Mouse (Mus musculus) forebrain, embryonic 10.5 days (tissue): ENCODE measurements around the gene Cavin2. TPM values are rescaled to one million over a fixed set of nuclear protein-coding genes. Genes with fewer than 3 reads are reported as not detected.

Experiments used
- DNase-seq: peaks from one replicate; pipeline ENCODE4 v3.0.0-alpha.2; 2017; ENCODE audit warnings: low spot score; ENCODE audit errors: extremely low spot score
- H3K27ac ChIP-seq: fragments of 300-500 bp; sonication (generic); 2 replicates; pipeline ENCODE4 v1.5.1; 2016; ENCODE audit warnings: mild to moderate bottlenecking
- H3K27me3 ChIP-seq: fragments of 300-500 bp; sonication (generic); 2 replicates; pipeline ENCODE4 v1.6.1; 2016; ENCODE audit warnings: mild to moderate bottlenecking; ENCODE audit not compliant: poor library complexity, severe bottlenecking
- H3K36me3 ChIP-seq: fragments of 300-500 bp; sonication (generic); replicated peaks from 2 replicates; pipeline ENCODE4 v1.6.1; 2016; ENCODE audit warnings: mild to moderate bottlenecking, moderate library complexity
- H3K4me1 ChIP-seq: fragments of 300-500 bp; sonication (generic); 2 replicates; pipeline ENCODE4 v1.6.1; 2016
- H3K4me3 ChIP-seq: fragments of 300-500 bp; sonication (generic); 2 replicates; pipeline ENCODE4 v1.5.1; 2016; ENCODE audit warnings: mild to moderate bottlenecking, moderate library complexity
- H3K9me3 ChIP-seq: fragments of 300-500 bp; sonication (generic); 2 replicates; pipeline ENCODE4 v1.6.1; 2016; ENCODE audit warnings: mild to moderate bottlenecking, moderate library complexity
- WGBS: fragments of 180-500 bp; shearing (Covaris S2); methylation state at CpG from one replicate; pipeline ENCODE4 v1.1.7; 2016; 5-methylcytosine and 5-hydroxymethylcytosine counted together
- polyA plus RNA-seq: library from polyadenylated mRNA; unstranded; fragments of >200 nt; fragmentation: Nextera tagmentation; extraction: Ambion mirVana; gene quantifications from 2 replicates; pipeline ENCODE4 v1.2.1, GENCODE M21; 2016

The Cavin2 gene
- 1.9 and 2.1 TPM in 2 replicates for polyA plus RNA-seq

- Histone ChIP-seq H3K27ac (peak within 1 kb of the TSS; percentile 41; the same call in 1 of the 2 replicates), H3K9me3 (no peaks in the 10 kb centered on the region), H3K4me3 (no peak within 1 kb of the TSS), H3K4me1 (peaks cover 12% of the 10 kb centered on the region), H3K36me3 (no peaks in the 10 kb centered on the region), H3K27me3 (no peaks in the 10 kb centered on the region)
- WGBS = 74% methylated on average over 17 of the region's 17 CpGs
- no peak for DNase-seq
Measured at GRCm38 (mm10) chr1:51288755-51289619, at the start of gene Cavin2. Cavin2 (plus strand) TSS chr1:51289126.

GRCm38 (mm10) chr1:51241311-51241986 is 47.5 kb upstream of the Cavin2 start:
- WGBS = 80% methylated on average over 3 of the region's 3 CpGs
- Histone ChIP-seq H3K27me3 (no peaks in the 10 kb centered on the region), H3K4me1 (peaks cover 5% of the 10 kb centered on the region; the same call in 1 of the 2 replicates), H3K27ac (no peak overlapping the region), H3K9me3 (no peaks in the 10 kb centered on the region), H3K4me3 (no peak overlapping the region), H3K36me3 (no peaks in the 10 kb centered on the region)
- DNase-seq = no peak

- 92% methylated on average over 3 of the region's 3 CpGs for WGBS
- H3K27ac ChIP-seq = no peak overlapping the region
Measured at GRCm38 (mm10) chr1:51243294-51243693, 45.6 kb upstream of the Cavin2 start.

GRCm38 (mm10) chr1:51243869-51244268 is 45.1 kb upstream of the Cavin2 start:
- peaks cover 5% of the 10 kb centered on the region; the same call in 1 of the 2 replicates for H3K4me1 ChIP-seq
- no peaks in the 10 kb centered on the region for H3K36me3 ChIP-seq
- 89% methylated on average over 3 of the region's 3 CpGs for WGBS
- H3K4me3 ChIP-seq = no peak overlapping the region
- no peak for DNase-seq
- no peaks in the 10 kb centered on the region for H3K27me3 ChIP-seq
- H3K9me3 ChIP-seq = no peaks in the 10 kb centered on the region
- no peak overlapping the region for H3K27ac ChIP-seq

More at GRCm38 (mm10) chr1:51243294-51243693, 45.6 kb upstream of the Cavin2 start:
- Histone ChIP-seq H3K4me1 (peaks cover 5% of the 10 kb centered on the region; the same call in 1 of the 2 replicates), H3K36me3 (no peaks in the 10 kb centered on the region), H3K27me3 (no peaks in the 10 kb centered on the region), H3K4me3 (no peak overlapping the region), H3K9me3 (no peaks in the 10 kb centered on the region)
- no peak for DNase-seq

- 89% methylated on average over 3 of the region's 3 CpGs for whole genome bisulfite sequencing
- no peak overlapping the region for H3K4me3 ChIP-seq
- H3K9me3 ChIP-seq = no peaks in the 10 kb centered on the region
- H3K27ac ChIP-seq = no peak overlapping the region
- H3K36me3 ChIP-seq = no peaks in the 10 kb centered on the region
- peaks cover 5% of the 10 kb centered on the region; the same call in 1 of the 2 replicates for H3K4me1 ChIP-seq
- H3K27me3 ChIP-seq = no peaks in the 10 kb centered on the region
- no peak for DNase-seq
Measured at GRCm38 (mm10) chr1:51245381-51245780, 43.5 kb upstream of the Cavin2 start.

- WGBS = 91% methylated on average over 5 of the region's 5 CpGs
Measured at GRCm38 (mm10) chr1:51250302-51250701, 38.6 kb upstream of the Cavin2 start.

GRCm38 (mm10) chr1:51265118-51265800 is 23.7 kb upstream of the Cavin2 start:
- Histone ChIP-seq H3K27me3 (no peaks in the 10 kb centered on the region), H3K4me3 (no peak overlapping the region), H3K27ac (no peak overlapping the region), H3K9me3 (no peaks in the 10 kb centered on the region), H3K4me1 (no peaks in the 10 kb centered on the region; the same call in 1 of the 2 replicates), H3K36me3 (no peaks in the 10 kb centered on the region)
- DNase-seq = no peak
- 67% methylated on average over 5 of the region's 5 CpGs for WGBS

More at GRCm38 (mm10) chr1:51250302-51250701, 38.6 kb upstream of the Cavin2 start:
- no peaks in the 10 kb centered on the region for H3K27me3 ChIP-seq
- H3K4me3 ChIP-seq = no peak overlapping the region
- no peaks in the 10 kb centered on the region for H3K9me3 ChIP-seq
- H3K4me1 ChIP-seq = no peaks in the 10 kb centered on the region
- H3K36me3 ChIP-seq = no peaks in the 10 kb centered on the region
- DNase-seq = no peak
- no peak overlapping the region for H3K27ac ChIP-seq

DNA sequence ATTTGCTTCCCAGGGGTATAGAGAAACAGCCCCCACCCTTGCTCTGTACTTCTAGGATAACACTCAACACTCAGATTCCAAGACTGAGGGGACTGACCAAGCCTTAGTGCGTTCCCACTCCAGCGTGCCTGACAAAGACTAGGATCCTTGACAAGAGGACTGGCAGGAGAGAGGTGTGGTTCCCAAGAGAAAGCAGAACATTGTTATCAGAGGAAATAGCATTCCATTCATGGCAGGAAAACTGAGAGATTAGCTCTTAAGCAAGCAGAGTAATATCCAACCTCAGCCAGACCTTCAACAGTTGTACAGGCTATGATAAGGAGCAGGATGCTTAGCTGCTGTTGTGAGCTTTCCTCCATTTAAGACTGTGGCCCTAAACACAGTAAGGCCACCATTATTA is 23.0 kb upstream of the Cavin2 start:
- Histone ChIP-seq H3K4me3 (no peak overlapping the region), H3K27me3 (no peaks in the 10 kb centered on the region), H3K36me3 (no peaks in the 10 kb centered on the region), H3K9me3 (no peaks in the 10 kb centered on the region), H3K27ac (no peak overlapping the region), H3K4me1 (no peaks in the 10 kb centered on the region; the same call in 1 of the 2 replicates)
- DNase-seq = no peak
- 67% methylated on average over 2 of the region's 2 CpGs for WGBS

- 81% methylated on average over 5 of the region's 5 CpGs for WGBS
- DNase-seq = no peak
- Histone ChIP-seq H3K4me1 (no peaks in the 10 kb centered on the region; the same call in 1 of the 2 replicates), H3K36me3 (no peaks in the 10 kb centered on the region), H3K27me3 (0 out of 2 replicates have a peak, but pooled peaks cover 7% of the 10 kb centered on the region), H3K9me3 (no peaks in the 10 kb centered on the region), H3K27ac (no peak overlapping the region), H3K4me3 (no peak overlapping the region)
Measured at GRCm38 (mm10) chr1:51267125-51267524, 21.8 kb upstream of the Cavin2 start.

DNA sequence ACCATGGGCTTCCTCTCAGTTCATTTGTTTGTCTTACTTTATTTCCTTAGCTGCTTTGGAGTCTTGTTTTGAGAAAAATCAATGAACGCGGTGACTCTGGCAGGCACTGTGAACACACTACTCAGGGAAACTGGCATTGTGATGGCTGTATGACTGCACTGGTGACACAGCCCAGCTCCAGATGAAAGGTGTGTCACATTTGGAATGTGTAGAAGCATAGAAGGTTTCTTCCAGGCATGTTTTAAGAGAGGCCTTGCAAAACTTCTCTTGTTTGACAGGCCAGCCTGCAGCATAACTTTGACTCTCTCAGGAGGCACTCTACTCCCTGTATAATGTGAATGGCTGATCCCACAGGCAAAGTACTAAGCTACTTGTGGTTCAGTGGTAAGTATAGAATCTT is 20.7 kb upstream of the Cavin2 start:
- no peak for DNase-seq
- Histone ChIP-seq H3K27ac (no peak overlapping the region), H3K4me3 (no peak overlapping the region), H3K27me3 (0 out of 2 replicates have a peak, but pooled peaks cover 7% of the 10 kb centered on the region), H3K36me3 (no peaks in the 10 kb centered on the region), H3K9me3 (no peaks in the 10 kb centered on the region), H3K4me1 (peaks cover 4% of the 10 kb centered on the region)
- WGBS = 95% methylated on average over 2 of the region's 2 CpGs

GRCm38 (mm10) chr1:51270196-51270935 is 18.6 kb upstream of the Cavin2 start:
- Histone ChIP-seq H3K27ac (no peak overlapping the region), H3K27me3 (peaks cover 7% of the 10 kb centered on the region; the same call in 1 of the 2 replicates), H3K4me1 (peaks cover 12% of the 10 kb centered on the region), H3K4me3 (no peak overlapping the region), H3K36me3 (no peaks in the 10 kb centered on the region), H3K9me3 (no peaks in the 10 kb centered on the region)
- 73% methylated on average over 5 of the region's 5 CpGs for WGBS
- no peak for DNase-seq

- Histone ChIP-seq H3K27me3 (peaks cover 7% of the 10 kb centered on the region; the same call in 1 of the 2 replicates), H3K4me3 (no peak overlapping the region)
- WGBS = 50% methylated on average over 4 of the region's 4 CpGs
Measured at GRCm38 (mm10) chr1:51271845-51272244, 17.1 kb upstream of the Cavin2 start.

More at GRCm38 (mm10) chr1:51271845-51272244, 17.1 kb upstream of the Cavin2 start:
- no peak overlapping the region for H3K27ac ChIP-seq
- H3K4me1 ChIP-seq = peaks cover 12% of the 10 kb centered on the region
- H3K9me3 ChIP-seq = no peaks in the 10 kb centered on the region
- no peak for DNase-seq
- no peaks in the 10 kb centered on the region for H3K36me3 ChIP-seq
